Mouse (Mus musculus) gastrocnemius, postnatal 10 days (tissue): ENCODE data around the gene Lrrc74a. TPM values are rescaled to one million over a fixed set of nuclear protein-coding genes. Genes with fewer than 3 reads are reported as not detected.

ENCODE experiments used
- DNase-seq: peaks from one replicate; pipeline ENCODE4 v3.0.0; 2021; ENCODE audit warnings: mixed read lengths
- total RNA-seq, 2 experiments: library from RNA; stranded (reverse); gene quantifications; 2 replicates each; pipeline ENCODE4 v1.2.3; 2021

Lrrc74a gene
- total RNA-seq, 2 experiments from 2014 or later, result not detected

DNA sequence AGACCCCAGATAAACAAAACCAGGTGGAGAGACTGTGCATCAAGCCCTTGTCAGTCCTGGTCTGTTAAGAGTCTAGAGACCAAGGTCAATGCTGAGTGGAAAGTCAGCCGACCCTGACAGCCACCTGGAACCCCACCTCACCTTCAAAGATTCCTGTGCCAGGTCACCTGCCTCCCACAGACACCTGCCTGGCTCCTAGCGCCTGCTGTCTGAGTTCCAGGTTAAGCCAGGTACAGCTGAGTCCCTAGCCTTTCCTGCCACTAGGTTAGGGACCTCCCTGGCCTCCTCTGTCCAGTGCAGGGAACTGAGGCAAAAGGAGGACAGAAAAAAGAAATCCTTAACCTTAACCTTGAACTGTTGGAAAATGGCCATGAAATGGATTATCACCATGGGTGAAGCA is 70.7 kb downstream of the Lrrc74a start:
- no peak for DNase-seq

DNA sequence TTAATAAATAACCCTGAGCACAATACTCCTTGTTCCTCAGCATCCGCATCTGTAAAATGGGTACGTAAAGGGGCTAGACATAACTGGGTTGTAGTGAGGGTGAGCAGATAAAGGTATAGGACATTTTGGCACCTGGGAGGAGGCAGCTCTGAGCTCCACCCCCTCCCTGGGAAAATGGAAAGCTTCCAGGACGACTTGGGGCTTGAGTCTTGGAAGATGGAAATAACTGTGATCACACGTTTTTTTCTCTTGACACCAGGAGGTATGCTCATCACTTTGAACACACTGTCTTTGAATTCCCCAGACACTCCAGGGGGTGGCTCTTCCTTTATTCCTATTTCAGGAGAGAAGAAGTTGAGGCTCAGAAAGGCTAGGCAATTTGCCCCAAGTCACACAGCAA is 71.1 kb downstream of the Lrrc74a start:
- DNase-seq, result no peak

DNA sequence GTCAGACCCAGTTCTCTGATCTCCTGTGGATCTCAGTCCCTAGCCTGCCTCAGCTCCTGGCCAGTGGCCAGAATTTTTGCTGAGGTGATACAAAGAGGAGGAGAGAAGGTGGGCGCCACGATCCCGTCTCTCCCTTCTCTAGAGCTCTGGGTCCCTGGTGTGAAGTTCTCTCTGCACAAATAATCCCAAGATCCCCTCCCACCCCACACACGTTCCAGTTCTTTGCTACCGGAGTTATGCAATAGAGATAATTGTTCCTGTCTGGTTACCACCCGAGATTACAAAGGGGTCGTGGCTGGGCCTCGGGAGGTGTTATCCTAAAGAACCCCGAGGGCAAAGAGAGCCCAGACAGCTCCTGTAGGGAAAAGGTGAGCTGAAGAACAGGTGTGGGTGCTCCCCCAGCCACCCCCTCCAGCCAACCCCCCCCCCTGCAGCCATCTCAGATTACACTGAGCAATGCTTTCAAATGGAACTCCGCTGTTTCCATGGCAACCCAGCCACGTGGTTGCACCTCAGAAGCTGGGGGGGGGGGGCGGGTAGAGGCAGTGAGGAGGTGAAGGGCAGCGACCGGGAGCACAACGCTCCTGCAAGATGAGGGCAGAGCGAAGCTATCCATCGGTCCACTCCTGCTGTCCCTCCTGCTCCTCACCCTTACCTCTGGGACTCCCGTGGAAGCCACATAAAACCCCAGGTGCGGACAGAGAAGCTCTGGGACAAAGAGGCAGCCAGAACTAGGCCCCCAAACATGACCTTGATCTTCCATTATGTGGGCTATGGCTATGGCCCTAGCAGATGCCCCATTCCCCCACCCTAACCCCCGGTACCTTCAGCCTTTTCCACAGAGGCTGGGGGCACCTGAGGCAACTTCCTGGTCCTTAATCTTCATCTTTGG is 72.1 kb downstream of the Lrrc74a start:
- DNase-seq, result no peak

DNA sequence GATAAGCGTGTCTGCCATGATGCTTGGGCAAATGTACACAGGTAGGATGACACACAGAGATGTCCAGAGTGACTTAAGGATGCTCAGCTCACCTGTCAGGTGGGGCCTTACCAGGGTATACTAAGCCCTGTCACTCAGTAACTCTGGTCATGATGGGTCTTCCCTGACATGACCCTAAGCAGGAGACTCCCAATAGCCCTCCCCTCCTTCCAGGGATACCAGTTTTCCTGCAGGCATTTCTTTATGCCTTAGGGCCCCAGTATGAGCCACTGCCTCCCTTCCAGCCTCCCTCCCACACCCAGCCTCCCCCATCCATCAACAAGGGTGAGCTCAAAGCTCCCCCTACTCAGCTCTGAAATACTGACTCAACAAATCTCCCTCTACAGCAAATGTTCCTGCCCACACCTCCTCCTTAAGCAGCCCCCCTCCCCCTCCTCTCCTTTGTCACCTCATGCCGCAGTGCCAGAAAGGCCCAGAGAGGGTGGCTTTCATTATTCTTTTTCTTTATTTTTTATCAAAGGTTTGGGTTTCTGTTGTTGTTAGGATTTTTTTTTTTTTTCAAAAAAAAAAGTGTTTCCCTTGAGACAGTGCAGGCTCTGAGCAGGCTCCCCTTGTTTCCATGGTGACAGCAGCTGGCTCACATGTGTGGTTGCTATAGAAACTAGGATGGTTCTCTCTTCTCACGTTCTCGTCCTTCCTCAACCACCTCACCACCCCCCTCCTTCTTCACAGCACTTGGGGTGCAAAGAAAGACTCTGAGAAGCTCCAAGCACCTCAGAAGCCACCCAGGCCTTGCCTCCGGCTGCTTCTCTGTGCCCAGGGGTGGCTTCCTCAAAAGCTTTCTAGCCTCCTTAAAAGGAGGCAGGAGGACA is 73.0 kb downstream of the Lrrc74a start:
- DNase-seq, result no peak

DNA sequence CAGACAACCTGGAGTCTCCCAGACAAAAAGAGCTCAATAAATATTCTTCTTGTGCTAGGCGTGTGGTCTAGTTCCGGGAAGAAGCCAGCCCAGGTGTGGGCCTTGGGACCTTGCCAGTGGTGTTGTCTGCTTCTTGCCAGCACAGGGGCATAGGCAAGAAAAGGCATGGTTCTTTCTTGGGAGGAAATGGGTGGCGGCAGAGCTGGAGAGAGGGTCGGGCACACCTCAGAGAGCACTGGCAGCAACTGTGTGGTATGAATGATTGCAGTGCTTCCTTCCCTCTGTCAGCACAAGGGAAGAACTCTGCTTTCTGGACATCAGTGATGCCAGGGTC is 73.6 kb downstream of the Lrrc74a start:
- DNase-seq, result no peak

DNA sequence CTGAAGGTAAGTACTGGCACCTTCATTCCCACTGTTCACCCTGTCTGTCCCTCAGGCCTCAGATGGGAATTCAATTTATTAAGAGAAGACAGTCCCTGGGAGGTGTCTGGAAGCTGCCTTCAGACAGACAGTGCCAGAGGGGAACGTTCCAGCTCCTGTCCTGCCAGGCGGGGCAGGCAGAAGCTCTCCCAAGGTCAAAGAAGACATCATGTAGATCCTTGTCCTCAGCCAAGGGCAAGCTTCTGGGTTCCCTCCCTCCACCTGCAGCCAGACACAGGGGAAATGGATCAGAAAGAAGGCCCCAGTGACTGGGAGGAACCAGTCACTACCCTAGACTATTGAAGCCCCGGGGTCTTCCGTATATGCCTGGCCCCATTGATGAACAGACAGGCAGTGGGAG is 74.7 kb downstream of the Lrrc74a start:
- DNase-seq, result no peak

DNA sequence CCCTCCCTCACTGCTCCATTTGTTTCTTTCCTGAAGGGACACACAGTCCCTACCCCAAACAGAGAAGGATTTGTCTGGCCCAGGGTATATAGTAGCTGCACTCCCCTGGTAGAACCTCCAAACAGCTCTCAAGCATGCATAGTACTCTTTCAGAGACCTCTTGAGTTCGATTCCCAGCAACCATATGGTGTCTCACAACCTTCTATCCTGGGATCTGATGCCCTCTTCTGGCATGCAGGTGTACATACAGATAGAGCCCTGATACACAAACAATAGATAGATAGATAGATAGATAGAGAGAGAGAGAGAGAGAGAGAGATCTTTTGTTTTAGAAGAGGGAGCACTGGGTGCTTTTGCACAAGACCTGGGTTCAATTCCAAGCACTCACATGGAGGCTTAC is 75.9 kb downstream of the Lrrc74a start:
- no peak for DNase-seq

DNA sequence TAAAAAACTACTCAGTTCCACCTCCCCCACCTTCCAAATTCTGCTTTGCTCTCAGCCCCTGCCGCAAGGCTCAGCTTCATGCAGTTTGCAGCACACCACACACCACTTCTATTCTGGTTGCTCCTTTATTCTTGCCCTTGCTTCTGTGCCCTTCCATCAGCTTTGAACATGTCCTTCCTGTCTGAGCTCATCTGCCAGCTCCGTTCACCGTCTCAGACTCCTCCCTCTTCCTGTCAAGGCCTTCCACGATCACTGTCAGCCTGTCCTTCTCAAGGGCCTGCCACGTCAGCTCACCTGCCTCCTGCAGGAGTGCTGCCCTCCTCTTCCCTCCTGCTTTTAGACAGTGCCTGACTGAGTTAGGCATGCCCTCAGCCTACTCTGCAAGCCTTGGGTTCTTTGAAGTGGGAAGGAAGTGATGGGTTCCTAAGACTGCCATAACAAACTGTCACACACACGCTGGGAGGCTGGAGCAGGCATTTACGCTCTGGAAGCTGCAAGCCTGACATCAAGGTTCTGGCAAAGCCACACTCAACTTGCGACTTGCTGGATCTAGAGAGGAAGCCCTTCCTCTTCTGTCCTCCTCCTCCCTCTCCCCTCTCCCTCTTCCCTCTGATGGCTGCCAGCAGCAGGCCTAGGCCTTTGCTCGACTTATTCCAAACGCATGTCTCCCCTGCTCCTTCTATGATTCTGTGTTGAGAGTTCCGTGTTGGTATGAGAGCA is 76.7 kb downstream of the Lrrc74a start:
- no peak for DNase-seq

DNA sequence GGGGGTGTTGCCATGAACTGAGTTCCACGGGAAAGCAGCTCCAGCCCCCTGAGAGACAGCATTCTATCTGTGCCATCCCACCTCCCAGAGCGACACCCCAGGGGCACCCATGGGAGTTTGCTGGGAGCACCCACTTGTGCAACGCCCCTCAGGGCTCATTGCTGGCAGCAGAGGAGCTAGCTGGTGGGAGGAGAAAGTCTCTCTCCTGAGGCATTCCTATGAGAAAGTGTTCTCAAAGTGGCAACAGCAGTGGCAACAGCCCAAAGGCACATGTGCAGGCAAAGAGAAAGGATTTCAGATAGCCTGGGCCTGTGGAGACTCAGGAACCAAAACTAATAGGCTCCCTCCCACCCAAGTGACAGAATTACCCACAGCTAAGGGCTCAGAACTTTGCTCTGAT is 78.6 kb downstream of the Lrrc74a start:
- no peak for DNase-seq

Other genes starting within 250 kb of the Lrrc74a start
- gene Vash1, start 55.7 kb upstream of the Lrrc74a start, total RNA-seq, result 10 to 100 TPM; 29.9 to 34.5 TPM
- 1 to 10 TPM; 5.8 to 6.3 TPM for gene Angel1, start 7.9 kb upstream of the Lrrc74a start, total RNA-seq
- gene Irf2bpl, start 150.4 kb downstream of the Lrrc74a start, total RNA-seq, result 10 to 100 TPM; 42.9 to 46.7 TPM
- 10 to 100 TPM; 17.5 to 22.8 TPM for gene Cipc, start 212.7 kb downstream of the Lrrc74a start, total RNA-seq